Mouse (Mus musculus): ENCODE measurements around the gene Pepd. TPM values are rescaled to one million over a fixed set of nuclear protein-coding genes. Genes with fewer than 3 reads are reported as not detected.
A peak's percentile ranks its signal among the peaks of the same experiment; 100 is the strongest.

The Pepd gene
- polyA plus RNA-seq, 1 experiment from 2014 or later = 62.6 TPM

GRCm38 (mm10) chr7:34936347-34936746 lies 24.2 kb downstream of the Pepd start:
- Histone ChIP-seq H3K4me2 (no peak overlapping the region), H3K4me3 (no peak overlapping the region), H3K9me3 (0 out of 2 replicates have a peak, but pooled peaks cover 5% of the 10 kb centered on the region), H3K9ac (no peak overlapping the region), H3K27ac (replicated peaks) (no peak overlapping the region), H3K27me3 (no peaks in the 10 kb centered on the region), H3K4me1 (replicated peaks) (peaks cover 29% of the 10 kb centered on the region), H3K36me3 (peaks cover 7% of the 10 kb centered on the region)
- WGBS = 94% methylated on average over 2 of the region's 2 CpGs
- ATAC-seq (ENCODE audit: low FRiP score, low read depth) = no peak

- ATAC-seq (ENCODE audit: low FRiP score, low read depth) = peak; percentile 47; the same call in 1 of the 2 replicates
- Histone ChIP-seq H3K9ac (no peak overlapping the region), H3K27ac (replicated peaks) (peak overlapping the region; percentile 70), H3K9me3 (0 out of 2 replicates have a peak, but pooled peaks cover 5% of the 10 kb centered on the region), H3K4me1 (replicated peaks) (peaks cover 33% of the 10 kb centered on the region), H3K4me3 (no peak overlapping the region), H3K36me3 (peaks cover 10% of the 10 kb centered on the region), H3K4me2 (no peak overlapping the region), H3K27me3 (no peaks in the 10 kb centered on the region)
- WGBS = 26% methylated on average over 7 of the region's 7 CpGs
Observed at GRCm38 (mm10) chr7:34938636-34939261, 26.6 kb downstream of the Pepd start.

DNA sequence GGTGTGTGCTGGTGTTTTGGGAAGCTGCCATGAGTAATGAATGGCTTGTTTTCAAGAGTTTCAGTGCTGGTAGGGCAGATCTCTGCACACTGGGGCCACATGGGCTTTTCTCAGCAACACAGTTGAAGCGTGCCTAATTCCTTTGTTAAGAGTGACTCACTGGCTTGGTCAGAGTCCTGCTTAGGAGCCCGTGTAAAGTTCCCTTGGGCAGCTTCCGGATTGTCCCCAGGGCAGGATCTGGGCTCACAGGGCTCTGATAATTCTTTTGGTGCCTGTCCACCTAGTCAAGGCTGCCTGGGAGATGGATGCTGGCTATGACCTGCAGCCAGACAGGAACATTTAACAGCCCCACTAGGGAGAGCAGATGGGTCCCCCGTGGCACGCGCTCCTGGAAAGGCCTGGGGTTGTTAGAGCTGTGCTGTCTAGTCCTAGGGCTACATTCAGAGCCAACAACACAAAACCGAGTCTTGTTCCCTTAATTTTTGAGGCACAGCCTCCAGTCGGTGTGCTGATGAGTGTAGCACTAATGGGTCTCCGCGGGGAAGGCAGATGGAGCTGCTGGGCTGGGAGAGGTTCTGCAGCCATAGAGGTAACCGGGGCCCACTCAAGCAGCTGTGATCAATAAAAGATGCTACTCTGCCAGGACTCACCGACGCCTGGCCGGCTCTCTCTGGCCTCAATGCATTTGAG lies 27.2 kb downstream of the Pepd start:
- no peak overlapping the region for H3K4me3 ChIP-seq
- WGBS = 11% methylated on average over 14 of the region's 14 CpGs
- ATAC-seq (ENCODE audit: low FRiP score, low read depth) = peak; percentile 41

DNA sequence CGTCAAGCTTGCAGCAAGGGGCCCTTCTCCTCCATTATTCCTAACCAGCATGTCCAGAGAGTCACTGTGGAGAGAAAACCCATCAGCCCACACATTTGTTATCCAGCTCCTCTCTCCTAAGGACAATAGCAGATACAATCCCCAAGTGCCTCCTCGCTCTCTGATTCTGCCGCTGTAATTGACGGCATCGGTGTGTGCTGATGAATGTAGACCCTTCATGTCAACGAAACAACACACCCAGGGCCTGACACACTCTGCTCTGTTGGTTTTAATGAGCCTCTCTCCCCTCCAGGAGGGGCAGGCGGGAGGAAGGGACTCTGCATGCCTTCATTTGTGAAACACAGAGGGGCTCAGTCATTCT lies 27.8 kb downstream of the Pepd start:
- Histone ChIP-seq H3K27me3 (no peaks in the 10 kb centered on the region), H3K9me3 (0 out of 2 replicates have a peak, but pooled peaks cover 5% of the 10 kb centered on the region), H3K27ac (replicated peaks) (peak overlapping the region; percentile 70), H3K9ac (no peak overlapping the region), H3K4me3 (no peak overlapping the region), H3K36me3 (peaks cover 10% of the 10 kb centered on the region), H3K4me2 (no peak overlapping the region), H3K4me1 (replicated peaks) (peaks cover 33% of the 10 kb centered on the region)
- WGBS = 20% methylated on average over 7 of the region's 7 CpGs
- peak; percentile 17 for ATAC-seq (ENCODE audit: low FRiP score, low read depth)

More for the DNA sequence above, 27.2 kb downstream of the Pepd start:
- Histone ChIP-seq H3K9ac (no peak overlapping the region), H3K4me1 (replicated peaks) (peaks cover 33% of the 10 kb centered on the region), H3K9me3 (0 out of 2 replicates have a peak, but pooled peaks cover 5% of the 10 kb centered on the region), H3K36me3 (peaks cover 10% of the 10 kb centered on the region), H3K27ac (replicated peaks) (peak overlapping the region; percentile 70), H3K27me3 (no peaks in the 10 kb centered on the region), H3K4me2 (no peak overlapping the region)

DNA sequence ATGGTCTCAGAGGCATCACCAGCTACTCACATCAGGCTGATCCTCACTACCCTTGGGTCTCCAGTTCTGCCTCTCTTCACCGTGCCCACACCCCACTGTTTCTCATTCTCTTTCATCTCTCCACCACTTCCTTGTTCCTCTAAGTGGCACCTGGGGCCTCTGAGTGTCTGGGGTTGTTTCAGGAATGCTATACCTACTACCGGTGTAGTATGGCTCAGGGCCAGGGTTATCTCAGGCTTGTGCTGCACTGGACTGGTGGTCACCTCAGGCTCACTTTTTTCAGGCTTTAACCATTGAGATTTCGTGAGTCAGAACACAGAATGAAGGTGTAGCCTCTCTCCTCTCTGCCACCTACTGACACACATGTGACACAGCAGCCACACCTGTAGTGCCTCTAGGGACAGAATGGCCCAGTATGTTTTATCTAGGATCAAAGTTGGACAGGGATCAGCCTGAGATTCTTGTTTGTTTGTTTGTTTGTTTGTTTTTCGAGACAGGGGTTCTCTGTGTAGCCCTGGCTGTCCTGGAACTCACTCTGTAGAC lies 31.5 kb downstream of the Pepd start:
- 81% methylated on average over 4 of the region's 4 CpGs for WGBS
- H3K9ac ChIP-seq = no peak overlapping the region
- H3K36me3 ChIP-seq = 0 out of 2 replicates have a peak, but pooled peaks cover 3% of the 10 kb centered on the region
- peaks cover 37% of the 10 kb centered on the region for H3K4me1 ChIP-seq (replicated peaks)
- H3K27me3 ChIP-seq = no peaks in the 10 kb centered on the region
- H3K4me3 ChIP-seq = no peak overlapping the region
- no peak for ATAC-seq (ENCODE audit: low FRiP score, low read depth)
- no peaks in the 10 kb centered on the region for H3K9me3 ChIP-seq
- no peak overlapping the region for H3K27ac ChIP-seq (replicated peaks)
- H3K4me2 ChIP-seq = no peak overlapping the region

- Histone ChIP-seq H3K27ac (replicated peaks) (no peak overlapping the region), H3K4me1 (replicated peaks) (peaks cover 11% of the 10 kb centered on the region), H3K4me3 (no peak overlapping the region), H3K4me2 (no peak overlapping the region), H3K9ac (no peak overlapping the region), H3K9me3 (no peaks in the 10 kb centered on the region), H3K27me3 (no peaks in the 10 kb centered on the region), H3K36me3 (0 out of 2 replicates have a peak, but pooled peaks cover 3% of the 10 kb centered on the region)
- no peak for ATAC-seq (ENCODE audit: low FRiP score, low read depth)
- WGBS = 36% methylated on average over 7 of the region's 7 CpGs
Observed at GRCm38 (mm10) chr7:34946269-34946925, 34.2 kb downstream of the Pepd start.

DNA sequence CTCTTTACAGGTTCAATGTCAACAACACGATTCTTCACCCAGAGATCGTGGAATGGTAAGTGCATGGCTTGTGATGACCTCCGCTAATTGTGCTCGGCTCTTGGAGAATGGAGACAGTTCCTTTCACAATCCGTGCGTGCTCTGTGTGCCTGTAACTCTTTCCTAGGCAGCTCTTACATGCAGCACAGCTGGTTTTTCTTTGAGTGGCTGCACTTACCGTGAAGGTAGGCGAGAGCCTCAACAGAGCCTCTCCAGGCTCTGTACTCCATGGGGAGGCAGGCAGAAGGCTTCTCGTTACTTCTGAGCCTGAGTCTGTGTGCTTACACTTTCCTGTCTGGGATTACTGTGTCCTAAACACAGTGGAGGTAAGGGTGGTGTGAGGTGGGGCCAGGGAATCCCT lies 42.4 kb downstream of the Pepd start:
- ATAC-seq (ENCODE audit: low FRiP score, low read depth) = no peak
- H3K27me3 ChIP-seq = no peaks in the 10 kb centered on the region
- H3K4me1 ChIP-seq (replicated peaks) = peaks cover 9% of the 10 kb centered on the region
- H3K9me3 ChIP-seq = no peaks in the 10 kb centered on the region
- H3K4me2 ChIP-seq = no peak overlapping the region
- no peak overlapping the region for H3K4me3 ChIP-seq
- no peaks in the 10 kb centered on the region for H3K36me3 ChIP-seq
- WGBS = 85% methylated on average over 9 of the region's 9 CpGs
- H3K9ac ChIP-seq = no peak overlapping the region
- H3K27ac ChIP-seq (replicated peaks) = no peak overlapping the region

DNA sequence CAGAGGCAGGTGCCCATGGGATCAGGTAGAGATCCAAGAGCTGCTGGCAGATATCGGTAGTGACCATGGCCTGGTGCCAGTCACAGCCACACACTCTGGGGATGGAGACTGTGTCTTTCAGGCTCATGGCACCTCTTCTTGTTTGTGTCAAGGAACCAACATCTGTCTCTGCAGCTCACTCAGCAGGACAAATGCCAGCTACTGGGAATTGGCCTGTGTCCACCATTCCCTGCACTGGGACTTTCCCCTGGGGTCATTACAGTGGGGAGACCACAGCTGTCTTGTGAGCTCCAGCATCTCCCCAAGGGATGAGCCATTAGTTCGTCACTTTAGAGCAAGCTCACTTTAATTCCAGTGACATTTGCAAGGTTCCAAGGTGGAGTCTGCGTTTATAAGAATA lies 43.1 kb downstream of the Pepd start:
- H3K36me3 ChIP-seq = no peaks in the 10 kb centered on the region
- H3K4me3 ChIP-seq = no peak overlapping the region
- ATAC-seq (ENCODE audit: low FRiP score, low read depth) = no peak
- H3K4me2 ChIP-seq = no peak overlapping the region
- H3K9me3 ChIP-seq = no peaks in the 10 kb centered on the region
- no peak overlapping the region for H3K27ac ChIP-seq (replicated peaks)
- peaks cover 9% of the 10 kb centered on the region for H3K4me1 ChIP-seq (replicated peaks)
- H3K9ac ChIP-seq = no peak overlapping the region
- H3K27me3 ChIP-seq = no peaks in the 10 kb centered on the region
- 67% methylated on average over 3 of the region's 3 CpGs for WGBS

- no peak for ATAC-seq (ENCODE audit: low FRiP score, low read depth)
- Histone ChIP-seq H3K4me2 (no peak overlapping the region), H3K9me3 (no peaks in the 10 kb centered on the region), H3K27me3 (no peaks in the 10 kb centered on the region), H3K36me3 (no peaks in the 10 kb centered on the region), H3K4me3 (no peak overlapping the region), H3K4me1 (replicated peaks) (peaks cover 9% of the 10 kb centered on the region), H3K27ac (replicated peaks) (no peak overlapping the region; the same call in 1 of the 2 replicates), H3K9ac (no peak overlapping the region)
- 88% methylated on average over 8 of the region's 8 CpGs for WGBS
Observed at GRCm38 (mm10) chr7:34957138-34957537, 45.0 kb downstream of the Pepd start.

DNA sequence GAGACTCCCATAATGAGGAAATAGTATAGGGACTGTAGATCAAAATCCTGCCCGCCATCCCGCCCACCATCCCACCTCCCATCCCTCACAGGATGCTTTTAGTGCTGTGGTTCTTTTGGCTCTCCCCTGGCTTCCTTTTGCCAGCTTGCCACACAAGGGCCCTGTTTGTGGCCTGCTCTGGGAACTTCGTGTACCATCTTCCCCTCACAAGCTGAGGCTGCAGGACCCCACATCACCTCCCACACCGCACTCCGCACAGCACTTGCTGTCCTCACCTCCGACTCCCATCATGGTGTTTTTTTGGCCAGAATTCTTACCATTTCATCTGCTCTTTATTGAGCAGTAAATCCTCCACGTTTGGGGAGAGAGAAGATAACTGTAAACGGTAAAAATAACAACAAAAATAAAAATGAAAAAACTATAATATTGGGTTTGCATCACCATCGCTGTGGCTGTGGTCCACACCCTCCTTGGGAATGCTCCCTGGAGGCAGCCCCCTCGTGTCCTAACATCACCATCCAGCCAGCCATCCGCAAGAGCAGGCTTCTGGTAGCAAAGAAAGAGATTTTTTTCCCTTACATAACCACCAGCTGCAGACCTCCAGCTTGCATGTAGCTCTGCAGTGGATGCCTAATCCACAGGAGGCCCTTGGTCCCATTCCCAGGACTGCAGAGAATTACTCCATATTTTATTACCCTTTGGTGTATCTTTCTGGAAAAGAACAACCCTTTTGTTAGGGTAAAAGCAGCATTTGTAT lies 51.9 kb downstream of the Pepd start:
- 81% methylated on average over 11 of the region's 11 CpGs for WGBS
- no peak overlapping the region for H3K9ac ChIP-seq

DNA sequence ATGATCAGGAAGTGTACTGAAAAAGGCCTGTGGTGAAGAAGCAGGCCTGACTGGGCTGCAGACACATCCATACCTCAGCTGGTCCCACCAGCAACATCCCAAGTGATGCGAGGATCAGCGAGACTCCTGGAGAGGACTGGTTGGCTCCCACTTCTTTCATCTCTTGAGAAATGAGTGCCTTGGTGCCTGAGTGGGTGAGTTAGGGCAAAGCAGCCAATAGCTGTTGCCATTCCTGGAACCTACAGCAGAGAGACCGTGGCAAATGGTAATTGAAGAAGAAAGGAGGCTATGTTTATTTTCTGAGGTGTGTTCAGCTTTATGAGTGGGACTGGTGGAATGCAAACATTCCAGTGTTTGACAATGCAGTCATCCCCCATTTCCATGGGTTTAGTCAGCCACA lies 55.2 kb downstream of the Pepd start:
- Histone ChIP-seq H3K4me2 (no peak overlapping the region), H3K36me3 (no peaks in the 10 kb centered on the region; the same call in 1 of the 2 replicates), H3K4me3 (no peak overlapping the region), H3K4me1 (replicated peaks) (no peaks in the 10 kb centered on the region; the same call in 1 of the 2 replicates), H3K9ac (no peak overlapping the region), H3K9me3 (no peaks in the 10 kb centered on the region), H3K27me3 (no peaks in the 10 kb centered on the region), H3K27ac (replicated peaks) (no peak overlapping the region)
- WGBS = 82% methylated on average over 3 of the region's 3 CpGs
- ATAC-seq (ENCODE audit: low FRiP score, low read depth) = no peak

More for the DNA sequence above, 51.9 kb downstream of the Pepd start:
- Histone ChIP-seq H3K4me2 (no peak overlapping the region), H3K4me1 (replicated peaks) (no peaks in the 10 kb centered on the region), H3K9me3 (no peaks in the 10 kb centered on the region), H3K36me3 (no peaks in the 10 kb centered on the region), H3K27ac (replicated peaks) (no peak overlapping the region), H3K27me3 (no peaks in the 10 kb centered on the region), H3K4me3 (no peak overlapping the region)
- no peak for ATAC-seq (ENCODE audit: low FRiP score, low read depth)
